Mouse (Mus musculus): ENCODE results near the gene Syne4. TPM values are rescaled to one million over a fixed set of nuclear protein-coding genes. Genes with fewer than 3 reads are reported as not detected.

Gene Syne4
- total RNA-seq, 1 experiment from 2014 or later, result 2.2 TPM

DNA sequence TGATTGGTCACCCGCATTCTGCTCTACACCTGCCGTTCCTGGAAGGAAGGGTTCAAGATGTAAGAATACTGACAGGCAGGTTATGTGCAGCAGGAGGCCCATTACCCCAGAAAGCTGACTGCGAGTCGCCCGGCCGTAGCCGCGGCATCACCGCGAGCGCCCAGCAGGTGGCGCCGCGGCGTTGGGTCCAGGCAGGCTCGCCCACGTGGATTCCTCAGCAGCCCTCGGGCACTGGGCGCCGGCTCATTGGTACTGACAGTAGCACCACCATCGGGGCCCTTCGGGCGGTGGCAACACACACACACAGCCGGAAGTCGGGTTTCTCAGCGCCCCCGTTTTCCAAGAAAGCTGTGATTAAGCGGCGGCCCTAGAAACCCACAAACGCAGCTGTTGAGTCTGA is 33.2 kb downstream of the Syne4 start:
- peak; percentile 60 to 72 for ATAC-seq (replicated peaks in 1 of 2; ENCODE audit: insufficient read depth in 1 of 2, low FRiP score in 2 of 2, low TSS enrichment in 1 of 2, low read depth in 1 of 2, poor library complexity in 2 of 2, severe bottlenecking in 2 of 2)

DNA sequence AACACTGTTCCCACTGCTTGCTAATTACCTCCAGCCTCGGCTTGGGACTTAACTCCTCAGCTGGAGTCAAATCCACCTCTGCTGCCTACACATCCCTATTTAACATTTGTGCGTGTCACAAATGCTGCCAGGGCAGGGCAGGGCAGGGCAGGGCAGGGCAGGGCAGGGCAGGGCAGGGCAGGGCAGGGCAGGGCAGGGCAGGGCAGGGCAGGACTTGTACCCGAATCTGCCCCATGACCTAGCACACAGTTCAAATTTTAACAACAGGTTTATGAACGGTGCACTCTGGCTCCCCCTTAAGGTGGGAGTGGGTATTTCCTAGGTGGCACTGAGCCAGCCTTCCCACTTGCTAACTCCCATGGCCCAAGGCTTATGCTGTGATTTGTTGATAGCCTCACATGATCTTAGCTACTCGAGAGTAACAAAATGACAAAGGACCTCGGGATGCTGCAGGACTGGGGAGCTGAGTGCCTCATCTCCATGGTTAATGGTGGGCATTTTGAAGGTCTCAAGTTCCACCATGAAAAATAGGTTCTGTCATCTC is 38.7 kb downstream of the Syne4 start:
- peak; percentile 56 to 63 for ATAC-seq (replicated peaks in 1 of 2; ENCODE audit: insufficient read depth in 1 of 2, low FRiP score in 2 of 2, low TSS enrichment in 1 of 2, low read depth in 1 of 2, poor library complexity in 2 of 2, severe bottlenecking in 2 of 2)

DNA sequence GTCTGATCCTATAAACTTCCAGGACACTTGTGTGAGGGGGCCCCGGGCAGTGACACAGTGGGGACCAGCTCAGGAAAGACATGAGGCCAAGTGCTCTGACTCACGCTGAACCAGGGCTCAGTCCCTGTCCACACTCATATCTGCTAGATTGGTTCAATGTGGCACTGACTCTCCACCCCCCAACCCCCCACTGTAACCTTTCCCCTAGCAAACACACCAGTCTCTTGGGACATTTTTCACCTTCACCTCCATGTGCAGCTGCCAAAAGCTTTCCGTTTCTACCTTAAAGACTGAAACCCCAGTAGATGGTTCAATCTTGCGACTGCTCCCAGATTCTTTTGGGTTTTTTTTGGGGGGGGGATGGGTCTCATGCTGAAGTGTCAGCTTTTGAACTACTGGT is 39.5 kb downstream of the Syne4 start:
- no peak for ATAC-seq (replicated peaks in 1 of 2; ENCODE audit: insufficient read depth in 1 of 2, low FRiP score in 2 of 2, low TSS enrichment in 1 of 2, low read depth in 1 of 2, poor library complexity in 2 of 2, severe bottlenecking in 2 of 2)

DNA sequence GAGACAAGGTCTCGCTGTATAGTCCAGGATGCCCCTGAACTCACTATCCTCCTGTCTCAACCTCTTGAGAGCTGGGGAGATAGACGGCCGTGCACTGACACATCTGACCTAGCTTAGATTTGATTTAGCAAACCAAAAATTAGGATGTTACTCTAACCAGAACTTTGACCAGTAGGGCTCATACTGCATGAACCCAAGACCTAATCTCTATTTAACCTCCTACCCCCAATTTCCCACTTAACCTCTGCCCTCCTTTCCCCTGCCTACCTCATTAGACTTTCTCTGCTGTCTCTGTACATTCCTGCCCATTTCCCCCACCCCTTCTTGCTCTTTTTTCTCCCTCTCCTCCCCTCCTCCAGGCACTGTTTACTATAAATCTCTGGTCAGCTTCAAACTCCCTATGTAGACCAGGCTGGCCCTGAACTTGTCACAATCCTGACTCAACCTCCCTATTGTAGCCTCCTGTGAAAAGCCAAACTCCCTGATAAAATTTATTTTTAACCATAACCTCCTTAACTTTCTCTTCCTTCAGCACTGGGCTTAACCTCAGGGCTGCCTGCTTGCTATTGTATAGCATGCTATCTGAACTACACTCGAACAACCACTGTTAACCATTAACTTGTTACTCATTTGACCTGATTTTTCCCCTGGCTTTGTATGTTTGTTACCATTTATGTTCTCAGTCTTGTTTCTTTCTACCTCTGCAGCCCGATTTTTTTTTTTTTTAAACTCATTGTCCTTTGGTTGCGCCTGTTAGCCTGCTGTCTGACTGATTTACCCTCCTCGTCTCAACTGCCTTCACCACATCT is 44.0 kb downstream of the Syne4 start:
- ATAC-seq (replicated peaks in 1 of 2; ENCODE audit: insufficient read depth in 1 of 2, low FRiP score in 2 of 2, low TSS enrichment in 1 of 2, low read depth in 1 of 2, poor library complexity in 2 of 2, severe bottlenecking in 2 of 2), result no peak

DNA sequence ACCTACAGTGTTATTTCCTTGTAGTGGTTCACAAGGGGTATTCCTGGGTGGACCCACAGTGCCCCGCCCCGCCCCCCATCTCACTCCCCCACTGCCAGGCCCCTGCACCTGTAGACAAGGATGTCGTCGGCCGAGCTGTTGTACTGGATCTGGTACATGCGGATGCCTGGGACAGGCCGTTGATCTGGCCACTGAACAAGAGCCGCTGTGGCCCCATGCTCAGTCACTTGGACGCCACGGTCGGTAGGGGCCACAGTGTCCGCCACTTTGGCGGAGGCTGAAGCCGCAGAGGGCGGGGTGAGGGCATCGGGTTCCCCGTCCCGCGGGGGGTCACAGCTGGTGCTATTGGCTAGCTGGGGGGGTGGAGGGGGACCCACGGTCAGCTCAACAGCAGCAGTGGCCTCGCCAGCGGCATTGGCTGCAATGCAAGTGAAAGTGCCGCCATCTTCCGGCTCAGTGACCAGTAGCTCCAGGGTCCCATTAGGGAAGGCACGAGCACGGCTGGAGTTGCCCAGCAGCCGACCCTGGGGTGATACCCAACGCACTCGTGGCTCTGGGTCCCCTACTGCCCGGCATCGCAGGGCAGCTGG is 44.8 kb downstream of the Syne4 start:
- no peak for ATAC-seq (replicated peaks in 1 of 2; ENCODE audit: insufficient read depth in 1 of 2, low FRiP score in 2 of 2, low TSS enrichment in 1 of 2, low read depth in 1 of 2, poor library complexity in 2 of 2, severe bottlenecking in 2 of 2)

GRCm38 (mm10) chr7:30360028-30360427 is 45.4 kb downstream of the Syne4 start:
- ATAC-seq (replicated peaks in 1 of 2; ENCODE audit: insufficient read depth in 1 of 2, low FRiP score in 2 of 2, low TSS enrichment in 1 of 2, low read depth in 1 of 2, poor library complexity in 2 of 2, severe bottlenecking in 2 of 2), result no peak

DNA sequence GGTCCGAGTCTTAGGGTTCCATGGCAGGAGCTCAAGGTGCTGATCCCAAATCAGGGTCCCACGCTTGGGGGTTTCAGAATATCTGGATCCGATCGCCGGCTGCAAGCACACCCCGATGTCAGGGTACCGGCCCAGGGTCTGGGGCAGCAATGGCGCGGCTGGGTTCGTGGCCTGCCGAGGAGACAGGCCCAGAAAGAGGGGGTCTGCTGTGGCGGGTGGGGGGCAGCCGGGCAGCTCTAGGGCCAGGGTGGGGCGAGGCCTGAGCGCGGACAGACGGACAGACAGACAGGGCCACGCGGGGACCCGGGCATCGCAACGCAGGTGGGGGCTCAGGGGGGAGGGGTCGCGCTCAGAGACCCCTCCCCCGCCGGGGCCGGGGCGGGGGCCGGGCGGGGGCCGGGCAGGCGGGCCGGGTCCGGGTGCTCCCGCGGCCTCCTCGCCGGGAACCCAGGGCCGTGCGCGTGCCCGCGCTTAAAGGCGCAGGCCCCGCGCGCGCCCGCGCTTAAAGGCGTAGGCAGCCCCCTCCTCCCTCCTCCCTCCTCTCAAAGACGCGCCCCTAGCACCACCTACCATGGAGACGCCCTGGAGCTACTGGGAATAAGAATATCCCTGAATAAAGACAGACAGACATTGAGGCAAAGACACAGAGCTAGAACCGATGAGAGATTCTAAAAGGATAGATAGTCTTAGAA is 48.2 kb downstream of the Syne4 start, which contains the start of gene Lrfn3:
Gene Lrfn3, minus strand, starts transcription at position 121 of the 692 bp plus-strand sequence.
- ATAC-seq (replicated peaks in 1 of 2; ENCODE audit: insufficient read depth in 1 of 2, low FRiP score in 2 of 2, low TSS enrichment in 1 of 2, low read depth in 1 of 2, poor library complexity in 2 of 2, severe bottlenecking in 2 of 2), result no peak

- no peak for ATAC-seq (replicated peaks in 1 of 2; ENCODE audit: insufficient read depth in 1 of 2, low FRiP score in 2 of 2, low TSS enrichment in 1 of 2, low read depth in 1 of 2, poor library complexity in 2 of 2, severe bottlenecking in 2 of 2)
These were observed 48.7 kb downstream of the Syne4 start for GRCm38 (mm10) chr7:30363344-30363738.

DNA sequence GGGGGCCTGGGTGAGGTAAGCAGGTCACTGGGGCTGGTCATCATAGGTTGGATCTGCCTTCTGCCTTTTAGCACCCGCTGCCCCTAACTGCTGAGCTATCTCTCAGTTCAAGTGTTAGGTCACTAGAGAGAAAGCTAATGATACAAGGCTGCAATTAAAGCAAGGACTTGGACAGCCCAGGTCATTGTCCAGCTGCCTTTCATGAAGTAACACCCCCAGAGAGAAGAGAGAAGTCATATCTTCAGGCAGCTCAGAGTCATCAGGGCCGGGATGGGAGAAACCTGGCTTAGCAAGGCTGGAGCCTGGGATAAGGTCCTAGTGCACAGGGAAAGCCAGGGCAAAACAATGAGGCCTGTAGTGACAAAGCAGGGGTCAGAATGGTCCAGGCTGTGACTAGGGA is 52.9 kb downstream of the Syne4 start:
- ATAC-seq (replicated peaks in 1 of 2; ENCODE audit: insufficient read depth in 1 of 2, low FRiP score in 2 of 2, low TSS enrichment in 1 of 2, low read depth in 1 of 2, poor library complexity in 2 of 2, severe bottlenecking in 2 of 2), result no peak

Other genes starting within 250 kb of the Syne4 start
- 4.4 and 6.6 TPM in 2 replicates for gene Zfp82, start 241.9 kb upstream of the Syne4 start, total RNA-seq (2017)
- not detected in 2 replicates for gene Gm26920, start 224.4 kb upstream of the Syne4 start, total RNA-seq (2017)
- 7.3 and 8.1 TPM in 2 replicates for gene Zfp566, start 224.3 kb upstream of the Syne4 start, total RNA-seq (2017)
- gene Zfp260, start 220.0 kb upstream of the Syne4 start, total RNA-seq (2017), result 55.7 and 56.5 TPM in 2 replicates
- 7.9 and 8.3 TPM in 2 replicates for gene Zfp382, start 192.9 kb upstream of the Syne4 start, total RNA-seq (2017)
- 117 and 134 TPM in 2 replicates for gene Zfp146, start 145.1 kb upstream of the Syne4 start, total RNA-seq (2017)
- gene Cox7a1, start 130.7 kb upstream of the Syne4 start, total RNA-seq (2017), result not detected in 2 replicates
- gene Capns1, start 116.0 kb upstream of the Syne4 start, total RNA-seq (2017), result 215 and 230 TPM in 2 replicates
- gene Polr2i, start 82.9 kb upstream of the Syne4 start, total RNA-seq (2017), result 41.9 and 45.3 TPM in 2 replicates
- 24.8 and 35.0 TPM in 2 replicates for gene Tbcb, start 82.5 kb upstream of the Syne4 start, total RNA-seq (2017)
- gene Ovol3, start 79.1 kb upstream of the Syne4 start, total RNA-seq (2017), result not detected in 2 replicates
- 1.1 TPM in 1 of 2 replicates, not detected in the other for gene Thap8, start 34.7 kb upstream of the Syne4 start, total RNA-seq (2017)
- 6.3 and 11.0 TPM in 2 replicates for gene Wdr62, start 34.4 kb upstream of the Syne4 start, total RNA-seq (2017)
- gene Clip3, start 23.1 kb upstream of the Syne4 start, total RNA-seq (2017), result 4.9 TPM in 1 of 2 replicates, not detected in the other
- gene Alkbh6, start 6.1 kb upstream of the Syne4 start, total RNA-seq (2017), result 30.5 and 41.4 TPM in 2 replicates
- 0.44 and 3.9 TPM in 2 replicates for gene E130208F15Rik, start 6.9 kb downstream of the Syne4 start, total RNA-seq (2017)
- gene Sdhaf1, start 9.1 kb downstream of the Syne4 start, total RNA-seq (2017), result 8.3 and 11.9 TPM in 2 replicates
- gene Lrfn3, start 48.0 kb downstream of the Syne4 start, total RNA-seq (2017), result not detected in 2 replicates
- gene Tyrobp, start 99.0 kb downstream of the Syne4 start, total RNA-seq (2017), result 50.4 and 134 TPM in 2 replicates
- gene Hcst, start 105.0 kb downstream of the Syne4 start, total RNA-seq (2017), result 11.6 and 14.3 TPM in 2 replicates
- gene Nfkbid, start 106.9 kb downstream of the Syne4 start, total RNA-seq (2017), result 40.3 and 45.4 TPM in 2 replicates
- not detected in 2 replicates for gene Aplp1, start 130.7 kb downstream of the Syne4 start, total RNA-seq (2017)
- not detected in 2 replicates for gene Kirrel2, start 142.9 kb downstream of the Syne4 start, total RNA-seq (2017)
- 0.55 and 1.4 TPM in 2 replicates for gene Nphs1, start 143.5 kb downstream of the Syne4 start, total RNA-seq (2017)
- gene Prodh2, start 178.8 kb downstream of the Syne4 start, total RNA-seq (2017), result not detected in 2 replicates
- 10.3 and 15.1 TPM in 2 replicates for gene Arhgap33, start 220.3 kb downstream of the Syne4 start, total RNA-seq (2017)
- 1.6 and 2.7 TPM in 2 replicates for gene Hspb6, start 237.4 kb downstream of the Syne4 start, total RNA-seq (2017)
- gene Proser3, start 237.5 kb downstream of the Syne4 start, total RNA-seq (2017), result 14.4 and 17.1 TPM in 2 replicates
- 19.6 and 39.0 TPM in 2 replicates for gene Lin37, start 245.0 kb downstream of the Syne4 start, total RNA-seq (2017)
- gene U2af1l4, start 248.5 kb downstream of the Syne4 start, total RNA-seq (2017), result 79.4 and 148 TPM in 2 replicates
- gene Gm49396, start 248.5 kb downstream of the Syne4 start, total RNA-seq (2017), result 5.0 and 9.4 TPM in 2 replicates
- gene Psenen, start 248.8 kb downstream of the Syne4 start, total RNA-seq (2017), result 122 and 158 TPM in 2 replicates